Mouse (Mus musculus): ENCODE measurements around the gene Pde6b. TPM values are rescaled to one million over a fixed set of nuclear protein-coding genes. Genes with fewer than 3 reads are reported as not detected.
A peak's percentile ranks its signal among the peaks of the same experiment; 100 is the strongest.

Pde6b gene
- polyA plus RNA-seq, 1 experiment from 2014 or later, result 0.22 TPM

- no peaks in the 10 kb centered on the region for H3K4me1 ChIP-seq (replicated peaks; ENCODE audit: insufficient read depth, low read length)
- WGBS, result 61% methylated on average over 2 of the region's 2 CpGs
- DNase-seq (ENCODE audit: low spot score), result no peak
- TF ChIP-seq CTCF (IDR thresholded peaks at IDR 0.05; ENCODE audit: low read depth), result no peak
- H3K36me3 ChIP-seq (ENCODE audit: insufficient read depth, low read length), result 0 out of 2 replicates have a peak, but pooled peaks cover 3% of the 10 kb centered on the region
- no peaks in the 10 kb centered on the region for H3K9me3 ChIP-seq (replicated peaks; ENCODE audit: low read length)
- no peak for ATAC-seq (replicated peaks; ENCODE audit: low FRiP score, low read depth)
- no peak overlapping the region for H3K27ac ChIP-seq
- no peak overlapping the region for H3K4me3 ChIP-seq (replicated peaks; ENCODE audit: low read depth, low read length)
- no peak overlapping the region for H3K4me2 ChIP-seq (ENCODE audit: low read length)
- no peak overlapping the region for H3K9ac ChIP-seq (ENCODE audit: low read depth, low read length)
- H3K27me3 ChIP-seq (ENCODE audit: insufficient read depth, low read length), result no peaks in the 10 kb centered on the region
These were observed 47.9 kb downstream of the Pde6b start for GRCm38 (mm10) chr5:108436101-108436500.

DNA sequence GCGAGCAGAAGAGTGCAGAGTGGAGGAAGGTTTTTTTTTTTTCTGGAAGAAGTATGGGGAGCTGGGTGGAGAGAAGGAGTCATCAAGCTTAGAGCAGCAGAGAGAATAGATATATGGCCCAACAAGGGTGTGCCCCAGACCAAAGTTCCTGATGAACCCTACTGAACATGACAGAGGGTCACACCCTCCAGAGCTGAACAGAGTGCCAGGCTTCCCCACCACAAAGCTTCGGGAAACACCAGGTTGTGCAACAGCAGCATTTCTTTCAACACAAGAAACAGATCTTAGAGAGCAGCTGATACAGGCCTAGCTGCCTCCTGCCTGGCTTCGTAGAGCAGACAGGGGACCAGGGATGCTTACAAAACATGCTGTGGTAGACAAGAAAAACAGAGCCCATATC, 58.8 kb downstream of the Pde6b start:
- ATAC-seq (replicated peaks; ENCODE audit: low FRiP score, low read depth) (no peak), DNase-seq (ENCODE audit: low spot score) (no peak)
- Histone ChIP-seq H3K9ac (ENCODE audit: low read depth, low read length) (no peak overlapping the region), H3K4me2 (ENCODE audit: low read length) (no peak overlapping the region), H3K27ac (no peak overlapping the region), H3K9me3 (replicated peaks; ENCODE audit: low read length) (no peaks in the 10 kb centered on the region), H3K4me3 (replicated peaks; ENCODE audit: low read depth, low read length) (no peak overlapping the region), H3K27me3 (ENCODE audit: insufficient read depth, low read length) (no peaks in the 10 kb centered on the region), H3K4me1 (replicated peaks; ENCODE audit: insufficient read depth, low read length) (0 out of 2 replicates have a peak, but pooled peaks cover 6% of the 10 kb centered on the region), H3K36me3 (ENCODE audit: insufficient read depth, low read length) (no peaks in the 10 kb centered on the region)
- 85% methylated on average over 3 of the region's 3 CpGs for WGBS
- no peak for TF ChIP-seq CTCF (IDR thresholded peaks at IDR 0.05; ENCODE audit: low read depth)

GRCm38 (mm10) chr5:108447857-108448256, 59.7 kb downstream of the Pde6b start:
- no peak for TF ChIP-seq CTCF (IDR thresholded peaks at IDR 0.05; ENCODE audit: low read depth)
- Histone ChIP-seq H3K27ac (no peak overlapping the region), H3K4me2 (ENCODE audit: low read length) (peak overlapping the region; percentile 55; the same call in 1 of the 2 replicates), H3K9me3 (replicated peaks; ENCODE audit: low read length) (no peaks in the 10 kb centered on the region), H3K4me3 (replicated peaks; ENCODE audit: low read depth, low read length) (no peak overlapping the region), H3K4me1 (replicated peaks; ENCODE audit: insufficient read depth, low read length) (0 out of 2 replicates have a peak, but pooled peaks cover 6% of the 10 kb centered on the region), H3K9ac (ENCODE audit: low read depth, low read length) (no peak overlapping the region), H3K36me3 (ENCODE audit: insufficient read depth, low read length) (no peaks in the 10 kb centered on the region), H3K27me3 (ENCODE audit: insufficient read depth, low read length) (no peaks in the 10 kb centered on the region)
- ATAC-seq (replicated peaks; ENCODE audit: low FRiP score, low read depth) (no peak), DNase-seq (ENCODE audit: low spot score) (no peak)
- WGBS, result 84% methylated on average over 7 of the region's 7 CpGs

DNA sequence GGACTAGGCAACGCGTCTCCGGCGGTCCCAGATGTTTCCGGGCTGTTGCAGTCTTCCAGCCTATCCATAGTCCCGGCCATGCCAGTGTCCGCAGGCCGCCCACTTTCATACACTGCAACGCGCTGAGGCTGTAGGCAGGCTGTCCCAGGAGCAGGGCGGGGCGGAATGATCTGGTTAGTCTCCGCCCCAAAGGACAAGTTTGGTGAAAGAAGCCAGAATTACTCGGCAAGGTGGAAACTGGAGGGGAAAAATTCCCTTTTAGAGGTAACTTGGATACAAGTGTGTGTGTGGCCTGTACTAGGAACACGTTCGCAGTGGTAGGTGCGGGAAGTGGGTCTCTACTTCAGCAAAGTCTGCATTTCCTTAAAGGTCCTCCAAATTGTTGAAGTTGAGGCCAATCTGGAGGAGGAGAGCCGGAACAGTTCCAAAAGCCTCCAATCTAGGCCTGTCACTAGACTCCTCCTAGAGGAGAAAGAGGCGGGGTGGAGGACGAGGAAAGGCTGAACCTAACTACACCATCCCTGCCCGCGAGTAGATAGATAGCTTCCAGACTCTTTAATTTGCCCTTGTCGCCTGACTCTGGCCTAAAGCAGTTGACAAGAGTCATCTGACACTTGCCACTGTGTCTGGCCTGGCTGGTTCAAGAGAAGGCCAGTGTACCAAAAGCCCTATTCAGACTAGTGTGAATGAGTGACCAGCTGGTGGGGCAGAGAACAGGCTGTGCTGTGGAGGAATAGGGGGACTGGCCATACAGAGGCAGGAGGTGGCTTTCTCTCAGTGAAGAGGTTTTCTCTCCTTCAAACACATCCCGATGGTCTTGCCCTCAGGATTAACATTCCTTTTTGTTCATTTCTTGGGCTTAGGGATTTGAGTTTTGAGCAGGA, 60.8 kb downstream of the Pde6b start, which contains the start of gene Mfsd7a:
Mfsd7a (minus strand) TSS at position 107 of the 884 bp plus-strand sequence.
- DNase-seq (ENCODE audit: low spot score), result peak; percentile 87
- Histone ChIP-seq H3K4me2 (ENCODE audit: low read length) (peak within 1 kb of the TSS; percentile 55), H3K36me3 (ENCODE audit: insufficient read depth, low read length) (no peaks in the 10 kb centered on the region), H3K9ac (ENCODE audit: low read depth, low read length) (peak within 1 kb of the TSS; percentile 47; the same call in 1 of the 2 replicates), H3K27ac (peak within 1 kb of the TSS; percentile 48; the same call in 1 of the 2 replicates), H3K4me1 (replicated peaks; ENCODE audit: insufficient read depth, low read length) (0 out of 2 replicates have a peak, but pooled peaks cover 6% of the 10 kb centered on the region), H3K4me3 (replicated peaks; ENCODE audit: low read depth, low read length) (peak within 1 kb of the TSS; percentile 30), H3K27me3 (ENCODE audit: insufficient read depth, low read length) (no peaks in the 10 kb centered on the region), H3K9me3 (replicated peaks; ENCODE audit: low read length) (no peaks in the 10 kb centered on the region)
- 7% methylated on average over 24 of the region's 24 CpGs for WGBS
- peak; percentile 95 for ATAC-seq (replicated peaks; ENCODE audit: low FRiP score, low read depth)
- no peak for TF ChIP-seq CTCF (IDR thresholded peaks at IDR 0.05; ENCODE audit: low read depth)

DNA sequence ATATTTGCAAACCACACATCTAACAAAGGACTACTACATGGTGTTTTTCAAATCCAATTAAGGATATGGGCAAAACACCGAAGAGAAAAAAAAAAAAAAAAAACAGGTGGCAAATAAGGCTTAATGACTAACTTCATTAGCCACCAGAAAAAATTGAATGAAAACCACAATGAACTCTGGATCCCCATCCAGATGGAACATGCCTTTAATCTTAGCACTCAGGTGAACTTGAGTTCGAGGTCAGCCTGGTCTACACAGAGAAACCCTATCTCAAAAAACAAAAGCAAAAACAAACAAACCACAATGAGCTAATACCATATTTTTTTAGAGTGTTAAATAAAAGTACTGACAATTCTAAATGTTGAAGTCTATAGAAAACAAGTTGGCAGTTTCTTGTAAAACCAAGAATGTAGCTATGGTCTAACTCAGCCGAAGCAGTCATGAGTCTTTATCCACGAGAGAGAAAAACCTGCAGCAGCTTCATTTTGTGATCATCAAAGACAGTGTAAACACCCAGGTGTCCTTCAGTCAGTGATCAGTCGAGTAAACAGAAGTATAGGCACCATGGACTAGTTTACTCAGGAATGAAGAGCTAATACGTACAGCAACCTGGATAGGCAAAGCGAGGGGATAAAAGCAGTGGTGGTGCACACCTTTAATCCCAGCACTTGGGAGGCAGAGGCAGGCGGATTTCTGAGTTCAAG, 62.8 kb downstream of the Pde6b start:
- H3K27me3 ChIP-seq (ENCODE audit: insufficient read depth, low read length), result no peaks in the 10 kb centered on the region
- H3K4me2 ChIP-seq (ENCODE audit: low read length), result no peak overlapping the region
- no peak for TF ChIP-seq CTCF (IDR thresholded peaks at IDR 0.05; ENCODE audit: low read depth)
- no peak overlapping the region for H3K4me3 ChIP-seq (replicated peaks; ENCODE audit: low read depth, low read length)
- no peak overlapping the region for H3K9ac ChIP-seq (ENCODE audit: low read depth, low read length)
- no peak overlapping the region for H3K27ac ChIP-seq
- DNase-seq (ENCODE audit: low spot score) (no peak), ATAC-seq (replicated peaks; ENCODE audit: low FRiP score, low read depth) (no peak)
- no peaks in the 10 kb centered on the region for H3K9me3 ChIP-seq (replicated peaks; ENCODE audit: low read length)
- no peaks in the 10 kb centered on the region for H3K36me3 ChIP-seq (ENCODE audit: insufficient read depth, low read length)
- WGBS, result 81% methylated on average over 8 of the region's 8 CpGs
- H3K4me1 ChIP-seq (replicated peaks; ENCODE audit: insufficient read depth, low read length), result 0 out of 2 replicates have a peak, but pooled peaks cover 6% of the 10 kb centered on the region

GRCm38 (mm10) chr5:108451611-108452010, 63.4 kb downstream of the Pde6b start:
- H3K9me3 ChIP-seq (replicated peaks; ENCODE audit: low read length), result no peaks in the 10 kb centered on the region
- TF ChIP-seq CTCF (IDR thresholded peaks at IDR 0.05; ENCODE audit: low read depth), result no peak
- DNase-seq (ENCODE audit: low spot score), result no peak
- H3K4me3 ChIP-seq (replicated peaks; ENCODE audit: low read depth, low read length), result no peak overlapping the region
- no peak overlapping the region for H3K4me2 ChIP-seq (ENCODE audit: low read length)
- 83% methylated on average over 1 of the region's 1 CpGs for WGBS
- H3K27me3 ChIP-seq (ENCODE audit: insufficient read depth, low read length), result no peaks in the 10 kb centered on the region
- H3K4me1 ChIP-seq (replicated peaks; ENCODE audit: insufficient read depth, low read length), result 0 out of 2 replicates have a peak, but pooled peaks cover 6% of the 10 kb centered on the region
- no peaks in the 10 kb centered on the region for H3K36me3 ChIP-seq (ENCODE audit: insufficient read depth, low read length)
- H3K27ac ChIP-seq, result no peak overlapping the region
- no peak for ATAC-seq (replicated peaks; ENCODE audit: low FRiP score, low read depth)
- H3K9ac ChIP-seq (ENCODE audit: low read depth, low read length), result no peak overlapping the region
